Mouse (Mus musculus): ENCODE results near the gene Susd4. TPM values are rescaled to one million over a fixed set of nuclear protein-coding genes. Genes with fewer than 3 reads are reported as not detected.
A peak's percentile ranks its signal among the peaks of the same experiment; 100 is the strongest.

Gene Susd4
- polyA plus RNA-seq, 1 experiment from 2014 or later = 18.9 TPM

GRCm38 (mm10) chr1:182792521-182793071 lies 28.9 kb downstream of the Susd4 start:
- Histone ChIP-seq H3K4me3 (ENCODE audit: low read depth, low read length) (no peak overlapping the region), H3K9me3 (ENCODE audit: control insufficient read depth, low read depth, low read length) (no peaks in the 10 kb centered on the region), H3K9ac (replicated peaks; ENCODE audit: low read depth, low read length) (no peak overlapping the region), H3K36me3 (ENCODE audit: control insufficient read depth, insufficient read depth, low read length) (no peaks in the 10 kb centered on the region), H3K4me1 (ENCODE audit: control insufficient read depth, insufficient read depth, low read length) (peaks cover 3% of the 10 kb centered on the region; the same call in 1 of the 2 replicates), H3K27ac (ENCODE audit: low read length) (no peak overlapping the region), H3K4me2 (replicated peaks; ENCODE audit: low read depth, low read length) (peak overlapping the region; percentile 3; the same call in 1 of the 2 replicates), H3K27me3 (ENCODE audit: control insufficient read depth, insufficient read depth, low read length) (no peaks in the 10 kb centered on the region)
- ATAC-seq (ENCODE audit: insufficient number of reproducible peaks, insufficient read depth, low FRiP score, low read depth) = no peak
- WGBS = 12% methylated on average over 16 of the region's 16 CpGs

DNA sequence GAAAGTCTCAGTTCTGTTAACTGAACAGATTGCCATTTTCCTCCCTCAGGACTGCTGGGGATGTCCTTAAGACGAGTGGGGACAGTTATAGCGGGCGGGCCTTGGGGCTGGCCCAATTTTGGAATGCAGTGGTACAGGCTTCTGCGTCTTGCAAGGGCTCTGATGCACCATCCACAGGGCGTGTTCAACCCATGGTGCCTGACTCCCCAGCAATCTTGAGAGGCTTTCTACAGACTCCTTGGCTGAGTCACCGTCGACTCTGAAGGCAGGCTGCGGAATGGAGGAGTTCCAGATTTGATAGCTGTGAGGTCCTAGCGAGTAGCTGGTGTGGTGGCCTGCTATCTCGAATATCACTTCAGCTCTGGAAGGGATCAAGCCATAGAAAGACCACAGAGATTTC lies 30.6 kb downstream of the Susd4 start:
- Histone ChIP-seq H3K4me3 (ENCODE audit: low read depth, low read length) (no peak overlapping the region), H3K36me3 (ENCODE audit: control insufficient read depth, insufficient read depth, low read length) (no peaks in the 10 kb centered on the region), H3K9ac (replicated peaks; ENCODE audit: low read depth, low read length) (no peak overlapping the region), H3K4me2 (replicated peaks; ENCODE audit: low read depth, low read length) (no peak overlapping the region), H3K27ac (ENCODE audit: low read length) (no peak overlapping the region), H3K9me3 (ENCODE audit: control insufficient read depth, low read depth, low read length) (no peaks in the 10 kb centered on the region), H3K4me1 (ENCODE audit: control insufficient read depth, insufficient read depth, low read length) (peaks cover 3% of the 10 kb centered on the region; the same call in 1 of the 2 replicates), H3K27me3 (ENCODE audit: control insufficient read depth, insufficient read depth, low read length) (no peaks in the 10 kb centered on the region)
- no peak for ATAC-seq (ENCODE audit: insufficient number of reproducible peaks, insufficient read depth, low FRiP score, low read depth)
- 88% methylated on average over 10 of the region's 10 CpGs for WGBS

DNA sequence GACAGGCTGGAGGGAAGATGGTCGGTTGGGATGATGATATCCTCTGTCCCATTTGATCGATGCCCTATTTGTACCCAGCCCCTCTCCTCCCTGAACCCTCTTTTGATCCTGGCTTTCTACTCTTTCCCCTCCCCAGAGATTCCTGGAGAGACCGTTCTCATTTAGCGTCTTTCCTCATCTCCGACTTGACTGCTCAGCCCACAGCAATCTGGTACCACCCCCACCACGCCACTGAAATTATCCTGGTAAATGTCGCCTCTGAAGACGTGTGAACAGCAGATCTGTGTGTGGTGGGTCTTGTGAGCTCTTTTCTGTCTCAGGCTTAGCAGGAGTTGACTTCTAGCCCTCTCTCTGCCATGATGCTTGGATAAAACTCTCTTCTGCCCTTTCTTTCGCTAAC lies 31.0 kb downstream of the Susd4 start:
- H3K9ac ChIP-seq (replicated peaks; ENCODE audit: low read depth, low read length) = no peak overlapping the region
- H3K36me3 ChIP-seq (ENCODE audit: control insufficient read depth, insufficient read depth, low read length) = no peaks in the 10 kb centered on the region
- H3K27me3 ChIP-seq (ENCODE audit: control insufficient read depth, insufficient read depth, low read length) = no peaks in the 10 kb centered on the region
- no peak for ATAC-seq (ENCODE audit: insufficient number of reproducible peaks, insufficient read depth, low FRiP score, low read depth)
- WGBS = 91% methylated on average over 9 of the region's 9 CpGs
- H3K4me1 ChIP-seq (ENCODE audit: control insufficient read depth, insufficient read depth, low read length) = peaks cover 3% of the 10 kb centered on the region; the same call in 1 of the 2 replicates
- H3K4me3 ChIP-seq (ENCODE audit: low read depth, low read length) = no peak overlapping the region
- H3K27ac ChIP-seq (ENCODE audit: low read length) = no peak overlapping the region
- no peak overlapping the region for H3K4me2 ChIP-seq (replicated peaks; ENCODE audit: low read depth, low read length)
- H3K9me3 ChIP-seq (ENCODE audit: control insufficient read depth, low read depth, low read length) = no peaks in the 10 kb centered on the region

DNA sequence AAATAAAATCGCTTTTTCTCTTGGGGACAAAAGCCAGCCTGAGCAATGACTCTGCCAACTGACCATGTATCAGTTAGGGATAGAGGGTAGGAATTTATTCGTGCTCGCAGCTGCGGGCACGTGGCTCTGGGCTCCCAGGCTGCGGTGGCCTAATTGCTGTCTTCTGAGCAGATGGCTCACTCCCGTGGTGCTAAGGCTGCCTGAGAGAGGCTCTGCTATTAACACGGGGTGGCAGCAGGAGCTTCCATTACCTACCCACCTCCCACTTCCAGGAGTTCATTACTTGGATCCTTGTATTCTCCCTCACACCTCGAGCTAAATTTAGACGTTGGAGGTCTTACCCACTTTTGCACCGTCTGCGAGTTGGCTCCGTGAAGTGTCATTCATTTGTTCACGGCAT lies 33.4 kb downstream of the Susd4 start:
- ATAC-seq (ENCODE audit: insufficient number of reproducible peaks, insufficient read depth, low FRiP score, low read depth) = no peak
- Histone ChIP-seq H3K9ac (replicated peaks; ENCODE audit: low read depth, low read length) (no peak overlapping the region), H3K4me2 (replicated peaks; ENCODE audit: low read depth, low read length) (no peak overlapping the region), H3K4me3 (ENCODE audit: low read depth, low read length) (no peak overlapping the region), H3K36me3 (ENCODE audit: control insufficient read depth, insufficient read depth, low read length) (no peaks in the 10 kb centered on the region), H3K9me3 (ENCODE audit: control insufficient read depth, low read depth, low read length) (no peaks in the 10 kb centered on the region), H3K4me1 (ENCODE audit: control insufficient read depth, insufficient read depth, low read length) (peaks cover 3% of the 10 kb centered on the region; the same call in 1 of the 2 replicates), H3K27me3 (ENCODE audit: control insufficient read depth, insufficient read depth, low read length) (no peaks in the 10 kb centered on the region), H3K27ac (ENCODE audit: low read length) (no peak overlapping the region)
- 66% methylated on average over 14 of the region's 14 CpGs for whole genome bisulfite sequencing

GRCm38 (mm10) chr1:182801590-182801989 lies 37.9 kb downstream of the Susd4 start:
- H3K9me3 ChIP-seq (ENCODE audit: control insufficient read depth, low read depth, low read length) = no peaks in the 10 kb centered on the region
- no peak overlapping the region for H3K4me2 ChIP-seq (replicated peaks; ENCODE audit: low read depth, low read length)
- H3K36me3 ChIP-seq (ENCODE audit: control insufficient read depth, insufficient read depth, low read length) = no peaks in the 10 kb centered on the region
- no peak overlapping the region for H3K9ac ChIP-seq (replicated peaks; ENCODE audit: low read depth, low read length)
- H3K4me3 ChIP-seq (ENCODE audit: low read depth, low read length) = no peak overlapping the region
- H3K27me3 ChIP-seq (ENCODE audit: control insufficient read depth, insufficient read depth, low read length) = no peaks in the 10 kb centered on the region
- no peak for ATAC-seq (ENCODE audit: insufficient number of reproducible peaks, insufficient read depth, low FRiP score, low read depth)
- no peaks in the 10 kb centered on the region for H3K4me1 ChIP-seq (ENCODE audit: control insufficient read depth, insufficient read depth, low read length)
- H3K27ac ChIP-seq (ENCODE audit: low read length) = no peak overlapping the region
- WGBS = 91% methylated on average over 2 of the region's 2 CpGs

- 66% methylated on average over 15 of the region's 15 CpGs for WGBS
- H3K27me3 ChIP-seq (ENCODE audit: control insufficient read depth, insufficient read depth, low read length) = no peaks in the 10 kb centered on the region
- no peak overlapping the region for H3K4me2 ChIP-seq (replicated peaks; ENCODE audit: low read depth, low read length)
- no peak overlapping the region for H3K9ac ChIP-seq (replicated peaks; ENCODE audit: low read depth, low read length)
- H3K4me1 ChIP-seq (ENCODE audit: control insufficient read depth, insufficient read depth, low read length) = no peaks in the 10 kb centered on the region
- no peaks in the 10 kb centered on the region for H3K36me3 ChIP-seq (ENCODE audit: control insufficient read depth, insufficient read depth, low read length)
- no peak for ATAC-seq (ENCODE audit: insufficient number of reproducible peaks, insufficient read depth, low FRiP score, low read depth)
- H3K9me3 ChIP-seq (ENCODE audit: control insufficient read depth, low read depth, low read length) = no peaks in the 10 kb centered on the region
- H3K27ac ChIP-seq (ENCODE audit: low read length) = no peak overlapping the region
- no peak overlapping the region for H3K4me3 ChIP-seq (ENCODE audit: low read depth, low read length)
Observed at GRCm38 (mm10) chr1:182802891-182803290, 39.2 kb downstream of the Susd4 start.

- no peaks in the 10 kb centered on the region for H3K9me3 ChIP-seq (ENCODE audit: control insufficient read depth, low read depth, low read length)
- H3K4me3 ChIP-seq (ENCODE audit: low read depth, low read length) = no peak overlapping the region
- peaks cover 6% of the 10 kb centered on the region; the same call in 1 of the 2 replicates for H3K4me1 ChIP-seq (ENCODE audit: control insufficient read depth, insufficient read depth, low read length)
- no peak overlapping the region for H3K9ac ChIP-seq (replicated peaks; ENCODE audit: low read depth, low read length)
- no peaks in the 10 kb centered on the region for H3K27me3 ChIP-seq (ENCODE audit: control insufficient read depth, insufficient read depth, low read length)
- no peak for ATAC-seq (ENCODE audit: insufficient number of reproducible peaks, insufficient read depth, low FRiP score, low read depth)
- no peaks in the 10 kb centered on the region for H3K36me3 ChIP-seq (ENCODE audit: control insufficient read depth, insufficient read depth, low read length)
- no peak overlapping the region for H3K4me2 ChIP-seq (replicated peaks; ENCODE audit: low read depth, low read length)
- WGBS = 56% methylated on average over 7 of the region's 7 CpGs
- H3K27ac ChIP-seq (ENCODE audit: low read length) = no peak overlapping the region
Observed at GRCm38 (mm10) chr1:182813991-182814390, 50.3 kb downstream of the Susd4 start.

DNA sequence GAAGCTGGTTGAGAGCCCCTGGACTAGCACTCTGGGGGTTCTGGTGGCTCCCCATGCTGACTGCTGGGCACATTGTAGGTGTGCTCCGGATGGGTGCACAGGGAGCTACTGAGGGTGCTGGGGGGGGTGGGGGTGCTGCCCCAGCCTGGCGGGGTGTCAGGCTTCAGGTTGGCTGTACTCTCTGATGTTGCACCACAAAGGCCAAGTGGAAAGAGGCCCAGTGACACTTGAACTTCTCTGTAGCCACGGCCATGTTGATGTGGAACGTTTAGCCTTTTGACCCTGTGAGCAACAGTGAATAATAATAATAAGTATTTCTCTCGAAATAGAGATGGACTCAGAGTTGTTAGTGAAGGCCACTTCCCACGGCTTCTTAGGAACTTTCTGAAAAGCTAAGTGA lies 50.9 kb downstream of the Susd4 start:
- Histone ChIP-seq H3K4me3 (ENCODE audit: low read depth, low read length) (no peak overlapping the region), H3K27ac (ENCODE audit: low read length) (no peak overlapping the region), H3K4me2 (replicated peaks; ENCODE audit: low read depth, low read length) (no peak overlapping the region), H3K9ac (replicated peaks; ENCODE audit: low read depth, low read length) (no peak overlapping the region), H3K27me3 (ENCODE audit: control insufficient read depth, insufficient read depth, low read length) (no peaks in the 10 kb centered on the region), H3K4me1 (ENCODE audit: control insufficient read depth, insufficient read depth, low read length) (peaks cover 6% of the 10 kb centered on the region; the same call in 1 of the 2 replicates), H3K36me3 (ENCODE audit: control insufficient read depth, insufficient read depth, low read length) (no peaks in the 10 kb centered on the region), H3K9me3 (ENCODE audit: control insufficient read depth, low read depth, low read length) (no peaks in the 10 kb centered on the region)
- WGBS = 83% methylated on average over 6 of the region's 6 CpGs
- no peak for ATAC-seq (ENCODE audit: insufficient number of reproducible peaks, insufficient read depth, low FRiP score, low read depth)

- Histone ChIP-seq H3K9ac (replicated peaks; ENCODE audit: low read depth, low read length) (no peak overlapping the region), H3K27ac (ENCODE audit: low read length) (no peak overlapping the region), H3K27me3 (ENCODE audit: control insufficient read depth, insufficient read depth, low read length) (no peaks in the 10 kb centered on the region), H3K9me3 (ENCODE audit: control insufficient read depth, low read depth, low read length) (no peaks in the 10 kb centered on the region), H3K36me3 (ENCODE audit: control insufficient read depth, insufficient read depth, low read length) (no peaks in the 10 kb centered on the region), H3K4me3 (ENCODE audit: low read depth, low read length) (no peak overlapping the region), H3K4me1 (ENCODE audit: control insufficient read depth, insufficient read depth, low read length) (peaks cover 6% of the 10 kb centered on the region; the same call in 1 of the 2 replicates), H3K4me2 (replicated peaks; ENCODE audit: low read depth, low read length) (no peak overlapping the region)
- no peak for ATAC-seq (ENCODE audit: insufficient number of reproducible peaks, insufficient read depth, low FRiP score, low read depth)
- WGBS = 63% methylated on average over 5 of the region's 5 CpGs
Observed at GRCm38 (mm10) chr1:182817106-182817505, 53.4 kb downstream of the Susd4 start.

Measured in stomach, embryonic 14.5 days (tissue).